Mouse (Mus musculus) adrenal gland, adult 18-20 months (tissue): ENCODE data around the gene Snrpf. TPM values are rescaled to one million over a fixed set of nuclear protein-coding genes. Genes with fewer than 3 reads are reported as not detected.
"Not testable (repeated sequence)": the region's sequence is repeated elsewhere in the genome, so short reads cannot be mapped to it uniquely, and the experiment has no call there.

ENCODE experiments used
- DNase-seq, 2 experiments: peaks; one replicate each; pipeline ENCODE4 v3.0.0; 2021 to 2022; ENCODE audit warnings: low spot score in 2 of 2
- total RNA-seq, 2 experiments: library from RNA; stranded (reverse); gene quantifications; 1 replicate in 1 of 2; 2 replicates in 1 of 2; pipeline ENCODE4 v1.2.3; 2021

The Snrpf gene
- total RNA-seq, 2 experiments from 2014 or later, result 14.6 to 16.7 TPM

- DNase-seq, result peak; percentile 71 to 74
Measured at GRCm38 (mm10) chr10:93577271-93577886, 12.1 kb downstream of the Snrpf start.

DNA sequence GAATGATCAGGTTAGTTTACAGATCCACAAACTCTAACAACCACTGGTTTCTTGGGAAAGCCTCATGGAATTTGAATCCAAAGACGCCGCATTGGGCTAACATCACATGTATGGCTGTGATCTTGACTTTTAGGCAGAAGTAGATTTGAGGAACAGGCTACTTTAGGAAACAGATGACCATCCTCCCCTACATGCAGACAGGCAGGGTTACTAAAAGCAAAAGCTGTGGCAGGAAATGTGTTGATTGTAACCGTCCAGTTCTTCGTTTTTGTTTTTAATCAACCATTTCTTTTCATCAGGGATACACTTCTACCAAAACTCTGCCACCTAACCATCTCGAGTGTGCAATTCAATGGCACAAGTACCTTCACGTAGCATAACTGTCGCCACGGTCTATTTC is 13.5 kb downstream of the Snrpf start:
- no peak for DNase-seq

DNA sequence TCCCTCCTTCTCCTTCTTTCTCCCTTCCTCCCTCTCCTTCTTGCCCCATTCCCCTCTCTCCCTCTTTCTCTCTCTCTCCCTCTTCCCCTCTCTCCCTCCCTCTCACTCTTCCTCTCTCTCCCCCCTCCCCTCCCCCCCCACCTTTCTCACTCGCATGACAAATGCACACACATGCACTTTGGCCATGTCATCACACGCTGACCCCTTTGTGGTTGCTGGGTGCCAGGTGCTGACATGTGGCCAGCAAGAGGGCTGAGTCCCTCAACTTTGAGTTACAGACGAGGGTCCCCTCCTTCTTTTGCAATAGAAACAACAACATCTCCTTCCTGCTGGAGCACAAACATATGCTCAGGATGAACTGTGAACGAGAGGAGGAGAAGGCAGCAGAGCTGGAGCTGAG is 14.5 kb downstream of the Snrpf start:
- DNase-seq, result no peak

GRCm38 (mm10) chr10:93572209-93572608 is 17.3 kb downstream of the Snrpf start:
- DNase-seq, result no peak

DNA sequence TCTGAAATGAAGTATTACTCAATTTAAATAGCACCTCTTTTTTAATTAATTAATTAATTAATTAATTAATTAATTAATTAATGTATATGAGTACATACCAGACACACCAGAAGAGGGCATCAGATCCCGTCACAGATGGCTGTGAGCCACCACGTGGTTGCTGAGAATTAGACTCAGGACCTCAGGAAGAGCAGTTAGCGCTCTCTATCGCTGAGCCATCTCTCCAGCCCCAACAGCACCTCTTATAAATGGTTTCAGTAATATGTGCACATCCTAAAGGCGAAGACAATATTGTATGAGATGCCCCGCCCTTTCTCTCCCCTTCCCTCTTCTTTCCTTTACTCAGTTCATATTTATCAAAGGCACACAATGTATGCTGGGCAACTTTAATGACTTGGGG is 20.8 kb downstream of the Snrpf start:
- no peak for DNase-seq

GRCm38 (mm10) chr10:93567841-93568566 is 21.5 kb downstream of the Snrpf start:
- DNase-seq, result no peak

DNA sequence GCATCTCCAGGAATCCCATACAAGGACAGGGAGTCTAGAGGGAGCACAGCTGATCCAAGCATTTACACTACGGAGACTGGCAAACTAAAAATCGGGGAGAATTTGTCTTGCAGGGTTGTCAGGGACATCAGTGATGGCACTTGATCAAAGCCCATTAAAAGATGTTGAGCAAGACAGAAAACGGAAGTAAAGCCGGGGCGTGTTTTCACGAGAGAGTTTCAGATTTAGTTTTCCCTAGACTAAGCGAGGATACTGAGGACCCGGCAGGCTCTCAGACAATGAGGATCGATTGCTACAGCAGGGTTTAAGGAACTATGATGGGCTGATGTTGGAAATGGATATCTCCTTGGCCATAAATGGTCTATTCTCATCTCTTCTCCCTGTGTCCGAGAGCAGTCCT is 22.4 kb downstream of the Snrpf start:
- DNase-seq, result no peak

DNA sequence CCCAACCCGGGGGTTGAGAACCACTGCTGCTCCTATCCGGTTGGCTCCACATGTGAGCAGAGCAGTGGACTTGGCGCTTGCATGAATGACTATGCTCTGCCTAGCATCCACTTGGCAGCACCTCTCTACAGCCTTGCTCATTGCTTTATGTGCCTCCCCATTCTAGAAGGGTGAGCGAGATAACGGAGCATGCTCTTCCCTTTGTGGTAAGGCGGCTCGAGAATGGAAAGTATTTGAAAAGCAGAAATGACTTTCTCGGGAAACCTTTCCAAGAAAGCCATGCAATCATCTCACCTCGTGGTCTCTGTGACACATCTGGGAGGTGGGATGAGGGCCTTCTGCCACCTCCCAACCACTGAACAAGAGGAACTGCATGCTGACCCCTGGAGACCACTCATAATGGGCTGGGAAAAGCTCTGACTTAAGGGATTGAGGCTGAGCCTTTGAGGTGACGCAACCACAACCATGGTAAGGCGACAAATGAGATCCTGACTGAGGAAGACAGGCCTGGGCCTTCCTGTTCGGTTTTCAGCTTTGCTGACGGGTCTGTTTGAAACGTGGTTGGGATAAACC is 24.9 kb downstream of the Snrpf start:
- no peak for DNase-seq

DNA sequence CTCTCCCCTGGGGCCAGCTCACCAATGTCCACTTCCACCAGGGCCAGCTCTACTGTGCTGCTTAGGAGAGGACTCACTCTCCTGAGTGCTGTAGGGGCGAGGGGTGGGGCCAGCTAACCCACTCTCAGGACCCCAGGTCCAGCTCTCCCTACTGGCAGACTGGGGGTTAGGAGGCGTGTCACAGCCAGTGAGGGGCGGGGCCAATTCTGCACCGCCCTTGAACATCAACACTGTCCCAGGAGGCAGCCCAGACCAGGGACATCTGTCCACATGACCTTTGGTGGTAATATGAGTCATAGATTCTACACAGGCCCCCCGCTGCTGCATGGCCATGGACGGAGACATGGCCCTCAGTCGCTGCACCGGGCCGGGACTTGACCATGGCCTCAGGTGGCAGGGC is 29.7 kb downstream of the Snrpf start:
- peak in 1 of 2 experiments; percentile 30 for DNase-seq

- DNase-seq, result not testable (repeated sequence)
Measured at GRCm38 (mm10) chr10:93557971-93558370, 31.5 kb downstream of the Snrpf start.

DNA sequence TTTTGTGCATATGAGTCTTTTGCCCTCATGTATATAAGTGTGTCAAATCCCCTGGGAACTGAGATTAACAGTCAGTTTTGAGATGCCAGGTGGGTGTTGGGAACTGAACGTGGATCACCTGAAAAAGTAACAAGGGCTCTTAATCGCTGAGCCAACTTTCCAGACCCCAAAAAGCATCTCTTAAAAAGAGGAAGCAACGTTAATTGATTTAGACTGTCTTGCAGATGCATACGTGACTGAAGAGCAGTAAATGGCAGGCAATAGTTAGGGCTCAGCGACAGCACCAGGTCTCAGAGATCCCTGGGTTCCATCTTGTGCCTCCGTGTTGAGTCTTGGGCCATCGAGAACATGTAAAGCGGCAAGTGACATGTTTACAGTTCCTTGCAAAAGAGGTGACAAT is 36.9 kb downstream of the Snrpf start:
- DNase-seq, result no peak

GRCm38 (mm10) chr10:93549821-93550220 is 39.7 kb downstream of the Snrpf start:
- DNase-seq, result no peak

DNA sequence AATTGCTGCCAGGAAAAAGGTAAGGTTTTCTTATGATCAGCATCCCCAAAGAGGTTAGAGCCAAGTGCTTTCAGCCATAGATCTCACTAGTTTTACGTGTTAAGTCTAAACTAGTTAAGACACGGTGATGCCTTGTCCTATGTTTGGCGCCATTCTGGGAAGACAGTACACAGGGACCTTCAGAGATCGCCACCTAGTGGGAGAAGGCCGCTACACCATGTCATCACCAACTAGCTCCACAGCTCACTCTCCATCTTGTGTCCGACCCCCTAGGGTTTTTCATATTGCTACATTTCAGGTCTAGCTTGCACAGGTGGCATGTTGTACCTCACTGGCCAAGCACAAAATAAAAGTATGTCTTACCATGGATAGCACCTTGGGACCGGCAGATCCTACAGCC is 40.5 kb downstream of the Snrpf start:
- peak; percentile 70 for DNase-seq

DNA sequence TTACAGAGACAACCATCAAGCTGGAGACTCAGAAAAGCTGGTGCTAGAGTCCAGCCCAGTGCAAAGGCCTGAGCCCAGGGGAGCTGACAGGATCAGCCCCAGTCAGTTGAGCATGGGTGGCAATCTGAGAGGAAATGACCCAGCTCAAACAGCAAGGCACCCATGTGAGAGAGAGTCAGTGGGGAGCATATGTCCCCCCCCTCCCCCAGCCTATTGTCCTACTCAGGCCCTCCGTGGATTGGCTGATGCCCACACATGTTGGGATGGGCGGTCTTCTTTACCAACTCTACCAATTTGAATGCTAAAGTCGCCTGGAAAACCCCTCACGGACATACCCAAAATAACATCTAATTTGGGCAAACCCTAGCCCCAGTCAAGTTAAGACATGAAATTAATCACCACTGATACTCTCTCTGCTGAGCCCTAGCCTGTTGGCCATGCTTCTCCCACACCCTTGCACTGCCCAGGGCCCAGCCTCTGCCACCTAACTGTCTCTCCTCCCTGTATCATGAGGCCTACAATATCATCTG is 41.7 kb downstream of the Snrpf start:
- DNase-seq, result no peak

DNA sequence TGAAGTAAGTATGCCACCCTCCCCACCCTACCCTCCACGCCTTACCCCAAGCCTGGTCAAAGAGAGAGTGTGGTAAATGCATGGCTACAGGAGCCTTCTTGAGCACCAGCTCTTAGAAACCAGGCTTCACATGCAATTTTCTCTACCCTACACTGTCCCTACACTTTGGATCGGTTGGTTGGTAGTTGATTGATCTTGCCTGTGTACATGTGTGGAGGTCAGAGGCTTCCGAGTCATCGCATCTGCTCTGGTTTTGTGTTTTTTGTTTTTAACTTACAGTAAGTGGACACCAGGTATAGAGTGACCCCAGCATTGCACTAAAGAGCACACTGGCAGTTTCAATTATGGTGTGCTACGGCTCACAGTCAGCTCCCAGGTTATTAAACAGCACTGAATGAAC is 45.3 kb downstream of the Snrpf start:
- DNase-seq, result no peak

- DNase-seq, result no peak
Measured at GRCm38 (mm10) chr10:93543176-93543575, 46.3 kb downstream of the Snrpf start.

GRCm38 (mm10) chr10:93542356-93542755 is 47.1 kb downstream of the Snrpf start:
- no peak for DNase-seq

GRCm38 (mm10) chr10:93541585-93541984 is 47.9 kb downstream of the Snrpf start:
- DNase-seq, result no peak

DNA sequence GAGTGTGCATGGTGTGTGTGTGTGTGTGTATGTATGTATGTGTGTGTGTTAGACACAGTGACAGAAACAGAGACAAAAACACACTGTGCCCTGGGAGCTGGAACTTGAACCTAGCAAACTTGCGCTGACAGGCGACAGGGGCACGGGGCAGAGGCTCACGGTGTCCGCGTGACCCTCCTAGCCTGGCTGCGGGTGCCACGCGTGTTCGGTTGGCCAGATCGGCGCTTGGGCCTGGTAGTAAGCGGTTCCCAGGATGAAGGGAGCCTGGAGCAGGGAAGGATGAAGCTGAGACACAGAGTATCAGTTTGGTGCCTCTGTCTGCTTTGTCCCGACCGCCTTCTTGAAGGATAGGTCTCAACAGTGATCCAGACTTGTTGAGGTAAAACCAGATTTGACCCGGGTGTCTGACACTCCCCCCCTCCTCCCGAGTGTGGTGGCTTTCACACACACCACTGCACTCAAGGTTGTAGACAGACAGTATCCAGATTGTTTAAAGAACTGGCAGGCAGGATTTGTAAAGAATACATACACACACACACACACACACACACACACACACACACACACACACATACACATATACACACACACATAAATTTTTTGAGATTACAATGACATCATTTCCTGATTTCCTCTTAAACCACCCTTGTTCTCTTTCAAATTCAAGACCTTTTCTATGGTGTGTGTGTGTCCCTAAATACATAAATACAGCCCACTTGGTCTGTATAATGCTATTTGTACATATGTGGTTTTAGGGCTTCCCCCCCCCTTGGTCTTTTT is 48.9 kb downstream of the Snrpf start, which contains the start of gene Ccdc38:
Ccdc38 (plus strand) TSS at position 202 of the 780 bp plus-strand sequence.
- no peak for DNase-seq

- peak; percentile 74 to 76 for DNase-seq
Measured at GRCm38 (mm10) chr10:93539775-93540430, 49.6 kb downstream of the Snrpf start, which contains the start of gene Amdhd1. Gene Amdhd1, minus strand, starts transcription at chr10:93540033.

- no peak for DNase-seq
Measured at GRCm38 (mm10) chr10:93538818-93539217, 50.7 kb downstream of the Snrpf start.
